Mouse (Mus musculus) brain, embryonic 14.5 days (tissue): ENCODE results near the gene Tceal3. TPM values are rescaled to one million over a fixed set of nuclear protein-coding genes. Genes with fewer than 3 reads are reported as not detected.
"Not testable (repeated sequence)": the region's sequence is repeated elsewhere in the genome, so short reads cannot be mapped to it uniquely, and the experiment has no call there.

Experiments
- DNase-seq: peaks from one replicate; pipeline ENCODE4 v3.0.0-alpha.2; 2011; ENCODE audit warnings: low read depth
- CTCF ChIP-seq: fragments of 200-500 bp; IDR thresholded peaks from 2 replicates; pipeline ENCODE4 v1.5.1; 2012; ENCODE audit warnings: inconsistent platforms, mild to moderate bottlenecking, moderate library complexity, borderline replicate concordance; ENCODE audit not compliant: insufficient read depth, insufficient read length; ENCODE audit errors: extremely low read depth
- POLR2A ChIP-seq: fragments of 200-500 bp; IDR thresholded peaks from 2 replicates; pipeline ENCODE4 v1.6.1; 2012; ENCODE audit warnings: mild to moderate bottlenecking, inconsistent platforms, borderline replicate concordance; ENCODE audit not compliant: poor library complexity, insufficient read depth, insufficient read length, severe bottlenecking; ENCODE audit errors: extremely low read depth
- polyA plus RNA-seq: library from polyadenylated mRNA; depleted of rRNA; stranded (reverse); fragments of >200 nt; gene quantifications from 2 replicates; pipeline ENCODE4 v1.2.3, GENCODE M21; 2012

Tceal3 gene
- polyA plus RNA-seq, 1 experiment = 84.2 TPM

GRCm38 (mm10) chrX:136639754-136640153, 49.1 kb downstream of the Tceal3 start:
- peak; percentile 82 for DNase-seq
- no peak for TF ChIP-seq CTCF
- TF ChIP-seq POLR2A = no peak

DNA sequence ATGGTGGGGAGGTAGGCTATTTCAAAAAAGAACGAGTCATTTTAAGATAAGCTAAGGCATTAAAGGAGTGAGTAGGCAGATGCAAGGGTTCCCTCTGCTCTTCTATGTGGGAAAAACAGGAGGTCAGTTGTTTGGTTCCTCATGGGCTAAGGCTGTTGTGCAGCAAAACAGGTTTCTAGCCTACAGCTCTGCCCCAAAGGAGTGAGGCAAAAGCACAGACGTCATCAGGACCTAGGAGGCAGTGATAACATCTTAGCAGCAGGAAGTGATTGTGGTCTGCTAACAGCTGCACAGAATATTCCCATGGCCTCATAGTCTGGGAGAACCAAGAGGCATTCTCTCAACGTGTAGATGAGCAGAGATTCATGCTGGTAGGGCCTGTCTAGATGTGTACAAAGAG, 55.2 kb downstream of the Tceal3 start:
- DNase-seq = not testable (repeated sequence)

DNA sequence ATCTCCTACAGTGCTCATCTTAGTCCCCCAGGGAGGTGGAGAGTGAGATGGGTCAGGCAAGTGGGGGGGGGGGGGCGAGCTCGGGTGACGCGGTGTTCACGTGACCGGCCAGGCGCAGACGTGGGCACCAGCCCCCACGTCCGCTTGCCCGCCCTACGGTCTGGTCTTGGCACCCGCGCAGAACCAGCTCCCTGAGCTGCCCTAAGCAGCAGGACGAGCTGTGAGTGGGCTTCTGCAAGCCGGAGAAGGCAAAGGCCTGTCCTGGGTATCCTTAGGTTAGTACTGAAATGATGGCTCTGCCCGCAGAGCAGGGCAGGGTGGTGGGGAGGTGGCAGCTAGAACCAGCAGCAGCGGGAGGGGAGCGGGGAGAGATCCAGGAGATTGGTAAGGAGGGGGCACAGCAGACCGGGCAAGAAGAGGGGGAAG, 75.7 kb downstream of the Tceal3 start:
- TF ChIP-seq CTCF (no peak), POLR2A (no peak)

GRCm38 (mm10) chrX:136666762-136667464, 76.3 kb downstream of the Tceal3 start:
- peak; percentile 4 for DNase-seq

More for the DNA sequence above, 75.7 kb downstream of the Tceal3 start:
- peak; percentile 62 for DNase-seq

- DNase-seq = no peak
- TF ChIP-seq POLR2A (no peak), CTCF (no peak)
These were observed 78.2 kb downstream of the Tceal3 start for GRCm38 (mm10) chrX:136668794-136669193.

DNA sequence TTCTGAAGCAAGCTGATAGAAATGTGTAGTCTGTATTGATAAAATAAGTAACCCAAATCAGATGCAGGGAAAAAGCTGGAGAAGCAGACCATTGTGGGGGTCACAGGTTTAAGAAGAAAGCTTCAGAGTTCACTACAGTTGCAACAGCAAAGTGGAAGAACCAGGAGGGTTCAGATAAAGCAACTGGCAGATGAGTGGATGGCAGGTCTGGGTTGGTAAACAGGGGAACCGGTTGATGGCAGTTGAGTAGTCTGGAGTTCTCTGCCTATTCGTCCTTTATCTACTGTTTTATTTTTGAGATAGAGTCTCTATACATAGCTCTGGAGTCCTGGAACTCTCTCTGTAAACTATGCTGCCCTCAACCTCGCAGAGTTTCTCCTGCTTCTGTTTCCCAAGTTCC, 90.3 kb downstream of the Tceal3 start:
- DNase-seq = no peak
- TF ChIP-seq POLR2A = no peak
- no peak for TF ChIP-seq CTCF

DNA sequence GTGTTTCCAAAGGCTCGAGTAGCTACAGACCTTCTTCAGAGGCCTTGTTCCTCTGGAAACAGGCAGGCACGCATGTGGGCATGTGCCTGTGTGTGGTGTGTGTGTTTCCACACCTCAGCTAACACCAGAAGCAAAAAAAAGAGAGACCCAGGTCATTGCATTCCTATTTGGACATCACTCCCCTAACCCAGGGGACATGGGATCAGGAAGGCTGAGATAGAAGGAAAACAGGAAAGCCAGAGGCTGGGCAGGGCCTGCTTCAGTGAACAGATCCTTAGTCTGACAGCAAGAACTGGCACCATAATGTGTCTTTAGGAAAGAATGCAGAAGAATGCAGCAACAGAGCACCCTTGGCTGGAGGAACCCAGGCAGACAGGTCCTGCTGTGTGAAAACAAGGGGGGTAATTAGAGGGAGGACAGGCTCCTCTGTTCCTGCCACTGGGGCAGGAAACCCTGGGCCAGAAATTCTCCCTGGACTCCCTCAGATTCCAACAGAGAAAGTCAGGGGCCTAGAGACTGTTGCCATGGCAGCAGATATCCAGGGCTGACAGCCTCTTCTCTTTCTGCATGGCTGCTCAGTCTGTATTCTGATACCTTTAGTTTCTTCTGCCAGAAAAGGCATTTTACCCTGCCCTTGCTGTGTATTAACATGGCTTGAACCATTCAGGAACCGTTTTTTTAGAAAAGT, 101.1 kb downstream of the Tceal3 start:
- not testable (repeated sequence) for DNase-seq

DNA sequence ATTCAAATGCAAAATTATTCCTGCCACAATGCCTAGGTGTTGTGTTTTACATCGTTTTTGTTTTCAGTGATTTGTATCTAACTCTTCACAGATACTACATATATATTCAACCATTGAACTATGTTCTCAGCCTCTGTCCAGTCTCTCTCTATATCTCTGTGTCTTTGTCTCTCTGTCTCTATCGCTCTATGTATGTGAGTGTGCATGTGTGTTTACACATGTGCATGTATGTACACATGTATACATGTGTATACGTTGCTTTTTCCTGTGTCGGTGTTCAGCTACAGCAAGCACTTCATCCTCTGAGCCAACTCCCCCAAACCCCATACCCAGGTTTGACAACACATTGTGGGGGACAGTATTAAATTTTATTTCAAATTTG, 101.6 kb downstream of the Tceal3 start:
- TF ChIP-seq CTCF (no peak), POLR2A (no peak)
- peak; percentile 23 for DNase-seq

DNA sequence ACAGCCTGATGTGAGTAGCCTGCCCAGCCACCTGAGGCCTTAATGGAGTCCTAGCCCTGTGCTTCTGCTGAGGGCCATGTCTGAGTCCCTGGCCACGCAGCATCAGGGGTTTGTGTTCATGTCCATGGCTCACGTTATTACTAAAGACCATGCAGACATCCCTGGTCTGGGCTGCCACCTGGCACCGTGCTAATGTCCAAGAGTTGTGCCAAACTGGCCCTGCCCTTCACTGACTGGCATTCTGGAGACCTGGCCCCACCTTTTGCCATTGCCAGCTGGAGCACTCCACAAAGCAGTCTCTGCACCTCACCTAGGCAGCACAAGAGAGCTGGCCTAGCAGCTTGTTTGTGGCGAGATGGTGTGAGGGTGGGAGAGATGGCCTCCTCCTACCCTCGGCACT, 102.6 kb downstream of the Tceal3 start:
- no peak for TF ChIP-seq CTCF
- no peak for TF ChIP-seq POLR2A
- peak; percentile 0 for DNase-seq

DNA sequence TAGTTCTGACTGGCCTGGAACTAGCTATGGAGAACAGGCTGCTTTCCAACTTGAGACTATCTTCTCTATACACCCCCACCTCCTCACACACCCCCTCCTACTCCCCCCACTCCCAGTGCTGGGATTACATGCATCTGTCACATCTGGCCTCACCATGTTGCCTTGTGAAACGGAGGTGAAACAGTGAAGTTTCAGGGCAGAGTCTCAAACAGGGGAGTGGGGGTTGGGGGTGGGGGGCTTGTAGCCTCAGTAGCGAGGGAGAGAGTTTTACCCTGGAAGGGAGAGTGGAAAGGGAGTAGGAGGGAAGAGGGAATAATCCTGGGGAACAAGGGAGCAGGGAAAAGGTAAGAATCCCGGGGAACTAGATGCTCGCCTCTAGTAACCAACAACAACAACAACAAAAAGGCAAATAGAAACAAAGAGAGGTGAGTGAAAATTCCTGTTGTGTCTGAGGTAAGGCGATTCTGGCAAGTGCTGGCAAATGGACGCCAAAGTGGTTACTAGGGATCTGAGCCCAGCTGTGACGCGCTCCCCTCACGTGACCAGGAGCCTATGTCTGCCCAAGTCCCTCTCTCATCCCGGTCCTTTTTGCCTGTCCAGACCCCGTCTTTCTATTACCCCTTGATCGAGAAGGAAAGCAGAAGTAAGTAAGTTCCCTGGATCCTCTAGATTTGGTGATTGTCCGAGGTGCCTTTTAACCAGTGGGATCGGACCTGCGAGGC, 117.0 kb downstream of the Tceal3 start, which contains the start of gene Tceal1:
Gene Tceal1, plus strand, starts transcription at position 537 of the 722 bp plus-strand sequence.
- peak; percentile 93 for DNase-seq
- TF ChIP-seq CTCF (no peak), POLR2A (peak; percentile 48; the same call in 1 of the 2 replicates)

GRCm38 (mm10) chrX:136708168-136708681, 117.6 kb downstream of the Tceal3 start:
- peak; percentile 88 for DNase-seq
- TF ChIP-seq CTCF (no peak), POLR2A (peak; percentile 58; the same call in 1 of the 2 replicates)

- TF ChIP-seq POLR2A (no peak), CTCF (no peak)
These were observed 118.1 kb downstream of the Tceal3 start for GRCm38 (mm10) chrX:136708782-136709181.

DNA sequence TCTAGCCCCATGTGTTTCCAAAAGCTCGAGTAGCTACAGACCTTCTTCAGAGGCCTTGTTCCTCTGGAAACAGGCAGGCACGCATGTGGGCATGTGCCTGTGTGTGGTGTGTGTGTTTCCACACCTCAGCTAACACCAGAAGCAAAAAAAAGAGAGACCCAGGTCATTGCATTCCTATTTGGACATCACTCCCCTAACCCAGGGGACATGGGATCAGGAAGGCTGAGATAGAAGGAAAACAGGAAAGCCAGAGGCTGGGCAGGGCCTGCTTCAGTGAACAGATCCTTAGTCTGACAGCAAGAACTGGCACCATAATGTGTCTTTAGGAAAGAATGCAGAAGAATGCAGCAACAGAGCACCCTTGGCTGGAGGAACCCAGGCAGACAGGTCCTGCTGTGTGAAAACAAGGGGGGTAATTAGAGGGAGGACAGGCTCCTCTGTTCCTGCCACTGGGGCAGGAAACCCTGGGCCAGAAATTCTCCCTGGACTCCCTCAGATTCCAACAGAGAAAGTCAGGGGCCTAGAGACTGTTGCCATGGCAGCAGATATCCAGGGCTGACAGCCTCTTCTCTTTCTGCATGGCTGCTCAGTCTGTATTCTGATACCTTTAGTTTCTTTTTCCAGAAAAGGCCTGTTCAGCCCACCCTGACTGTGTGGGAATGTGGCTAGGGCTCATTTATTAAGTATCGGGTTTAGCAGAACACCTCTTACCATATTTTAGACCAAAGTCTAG, 124.3 kb downstream of the Tceal3 start:
- peak; percentile 37 for DNase-seq

More at GRCm38 (mm10) chrX:136708782-136709181, 118.1 kb downstream of the Tceal3 start:
- DNase-seq = no peak
